Mouse (Mus musculus) regulatory T cell (primary cell): ENCODE data around the gene Cyb561d1.

Experiments used
- in situ Hi-C: fragments of 300-600 bp; cut with MboI, MseI; formaldehyde crosslinking; loops from one replicate; pipeline ENCODE4 v1.15.1; 2025; ENCODE audit warnings: high pct_unique_total_duplicates

The Cyb561d1 gene

GRCm38 (mm10) chr3:108203621-108204325, 2.8 kb upstream of the Cyb561d1 start:
- in situ Hi-C loops: no loop called here

DNA sequence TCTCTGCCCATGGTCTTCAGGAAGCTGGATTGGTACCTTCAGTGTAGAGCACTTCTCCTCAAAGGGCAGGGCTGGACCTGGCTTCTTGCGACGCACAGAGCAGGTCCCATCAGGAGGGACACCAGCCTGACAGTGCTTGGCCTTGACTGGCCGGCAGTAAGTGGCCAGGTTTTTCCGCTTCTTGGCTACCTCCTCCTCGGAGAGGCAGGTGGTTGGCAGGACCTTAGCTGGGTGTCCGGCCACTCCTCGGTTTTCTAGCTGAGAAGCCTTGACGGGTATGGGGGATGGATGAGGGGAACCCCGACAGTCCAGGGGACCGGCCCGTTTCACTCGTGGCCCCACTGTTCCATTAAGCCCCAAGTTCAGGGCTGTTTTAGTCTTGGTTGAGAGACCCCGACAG, 2.2 kb upstream of the Cyb561d1 start:
- in situ Hi-C loops: no loop called here

- in situ Hi-C loops: no loop called here
These were observed 1.5 kb upstream of the Cyb561d1 start for GRCm38 (mm10) chr3:108202506-108202905.

- in situ Hi-C loops: no loop called here
These were observed 1.8 kb downstream of the Cyb561d1 start for GRCm38 (mm10) chr3:108199231-108199630.

DNA sequence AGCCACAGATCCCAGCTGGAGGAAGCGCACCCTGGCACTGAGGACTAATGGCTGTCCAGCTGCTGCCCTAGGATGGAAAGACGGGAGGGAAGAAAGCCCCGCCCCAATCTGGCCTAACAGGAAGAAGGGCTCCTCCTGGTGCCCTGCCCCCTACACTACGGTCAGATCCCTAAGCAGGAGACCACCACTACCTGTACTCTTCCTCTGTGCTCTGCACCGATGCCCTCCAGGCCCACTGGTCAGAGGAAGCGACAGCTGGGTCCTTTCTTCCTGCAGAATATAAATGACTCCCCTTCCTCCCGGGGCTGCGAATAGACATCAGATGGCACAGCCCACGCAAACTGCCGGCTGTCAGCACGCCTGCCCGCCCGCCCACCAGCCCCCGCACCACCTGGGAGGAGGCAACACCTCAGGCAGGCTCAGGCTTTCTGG, 3.9 kb downstream of the Cyb561d1 start:
- in situ Hi-C loops: no loop called here

DNA sequence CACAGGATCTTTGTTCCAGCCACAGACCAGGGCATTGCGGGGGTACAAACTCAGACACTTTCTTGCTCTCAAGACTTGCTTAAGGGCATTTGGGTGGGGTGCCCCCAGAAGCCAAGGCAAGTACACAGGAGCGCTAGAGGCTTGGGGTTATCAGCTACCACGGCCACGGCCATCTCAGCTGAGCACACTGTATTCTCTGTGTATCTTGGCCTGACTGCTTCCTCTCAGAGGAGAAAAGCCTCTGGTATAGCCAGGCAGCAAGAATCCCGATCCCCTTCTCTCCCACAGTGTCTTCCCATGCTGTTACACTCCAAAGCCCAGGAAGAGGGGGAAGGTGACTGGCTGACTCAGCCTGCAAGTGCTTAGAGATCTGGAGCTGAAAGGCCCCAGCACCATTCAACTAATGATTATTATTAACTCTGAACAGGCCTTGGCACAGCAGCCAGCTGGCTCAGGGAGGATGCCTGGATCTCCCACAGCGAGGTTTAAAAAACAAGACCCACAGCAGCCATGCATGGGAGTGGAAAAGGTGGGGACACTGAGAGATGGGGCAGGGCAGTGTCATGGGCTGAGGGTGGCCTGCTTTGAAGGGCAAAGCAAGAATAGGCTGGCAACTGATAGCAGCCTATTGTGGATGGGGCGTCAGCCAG, 4.9 kb downstream of the Cyb561d1 start:
- in situ Hi-C loops: no loop called here

DNA sequence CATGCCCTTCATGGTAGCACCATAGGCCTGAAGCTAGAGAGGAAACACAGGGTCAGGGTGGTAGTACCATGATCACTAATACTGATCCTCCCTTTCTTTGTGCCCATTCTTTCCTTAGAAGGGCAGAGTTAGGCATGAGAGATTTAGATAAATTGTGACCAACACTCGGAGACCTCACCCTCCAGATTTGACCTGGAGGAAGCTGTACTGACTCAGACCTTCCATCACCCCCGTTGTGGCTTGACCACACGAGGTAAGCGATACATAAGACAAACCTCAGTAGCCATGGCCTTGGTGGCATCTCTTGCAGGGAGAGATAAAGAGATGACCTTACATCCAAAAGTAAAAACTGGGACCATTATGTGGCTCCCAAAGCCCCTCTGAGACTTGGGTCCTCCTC, 5.7 kb downstream of the Cyb561d1 start:
- in situ Hi-C loops: no loop called here

DNA sequence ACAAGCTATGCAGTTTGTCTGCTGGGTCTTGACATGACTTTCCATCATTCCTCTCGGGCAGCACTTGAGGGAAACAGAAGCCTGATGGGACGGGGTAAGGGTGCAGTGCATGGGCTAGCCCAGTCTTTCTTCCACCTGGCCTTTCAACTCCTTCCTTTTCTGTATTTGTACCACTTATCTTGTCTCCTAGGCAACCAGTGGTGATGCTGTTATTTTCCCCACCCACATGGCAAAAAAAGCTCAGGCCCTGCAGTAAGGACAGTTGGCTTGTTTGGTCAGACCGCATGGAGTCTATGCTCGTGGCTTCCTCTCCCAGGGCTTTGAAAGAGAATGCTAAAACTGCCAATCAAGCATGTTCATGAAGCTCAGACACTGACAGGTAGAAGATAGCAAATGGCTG, 7.3 kb downstream of the Cyb561d1 start:
- in situ Hi-C loops: no loop called here

DNA sequence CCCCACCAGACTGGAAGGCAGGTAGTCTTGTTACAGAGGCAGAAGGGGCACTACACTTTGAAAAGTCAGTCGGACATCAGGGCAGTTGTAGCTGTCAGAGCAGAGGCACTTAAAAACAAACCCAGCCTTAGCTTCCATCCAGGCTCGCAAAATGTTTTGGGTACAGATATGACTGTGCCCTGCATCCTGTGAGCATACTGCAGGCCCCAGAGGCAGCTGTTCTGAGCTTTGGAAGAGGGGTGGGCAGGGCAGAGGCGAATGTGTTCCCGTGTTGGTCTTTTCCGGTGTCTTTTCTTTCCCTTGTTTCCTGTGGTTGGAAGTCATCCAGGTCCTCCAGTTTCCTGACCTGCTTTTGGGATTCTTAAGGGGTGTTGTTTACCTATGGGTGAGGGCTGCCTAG, 11.1 kb downstream of the Cyb561d1 start:
- in situ Hi-C loops: no loop called here

DNA sequence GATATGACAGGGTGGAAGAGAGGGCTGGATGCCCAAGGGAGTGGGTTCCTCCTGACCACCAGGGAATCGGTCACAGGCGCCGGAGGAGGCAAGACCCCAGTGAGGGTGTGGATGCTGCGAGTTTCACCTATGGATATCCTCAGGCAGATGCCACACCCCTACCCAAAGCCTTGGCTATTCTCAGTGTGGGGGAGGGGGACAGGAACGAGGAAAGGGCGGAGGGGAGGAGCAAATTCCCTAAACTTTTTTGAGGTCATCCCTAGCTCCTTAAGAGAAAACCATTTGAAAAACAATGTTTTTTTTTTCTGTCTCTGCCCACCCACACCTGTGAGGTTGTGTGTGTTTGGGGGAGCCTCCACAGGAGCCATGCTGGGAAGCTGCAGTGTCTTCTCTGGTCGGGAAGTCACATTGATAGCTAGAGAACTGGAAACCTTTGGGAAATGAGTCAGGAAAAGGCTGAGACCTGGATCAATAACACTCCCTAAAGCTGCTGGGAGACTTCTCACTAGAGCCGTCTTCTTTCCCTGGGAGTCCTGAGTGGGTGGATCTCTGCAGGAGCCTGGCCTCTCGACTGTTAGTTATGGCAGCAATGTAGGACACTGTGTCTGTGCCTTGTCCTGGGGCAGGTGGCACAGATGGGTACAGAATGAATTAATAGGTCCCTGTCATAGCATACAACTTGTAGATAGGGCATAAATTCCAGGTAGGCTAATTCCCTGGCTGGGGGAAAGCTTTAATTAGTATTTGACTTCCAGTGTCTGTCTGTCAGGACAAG, 12.1 kb downstream of the Cyb561d1 start:
- in situ Hi-C loops: no loop called here

DNA sequence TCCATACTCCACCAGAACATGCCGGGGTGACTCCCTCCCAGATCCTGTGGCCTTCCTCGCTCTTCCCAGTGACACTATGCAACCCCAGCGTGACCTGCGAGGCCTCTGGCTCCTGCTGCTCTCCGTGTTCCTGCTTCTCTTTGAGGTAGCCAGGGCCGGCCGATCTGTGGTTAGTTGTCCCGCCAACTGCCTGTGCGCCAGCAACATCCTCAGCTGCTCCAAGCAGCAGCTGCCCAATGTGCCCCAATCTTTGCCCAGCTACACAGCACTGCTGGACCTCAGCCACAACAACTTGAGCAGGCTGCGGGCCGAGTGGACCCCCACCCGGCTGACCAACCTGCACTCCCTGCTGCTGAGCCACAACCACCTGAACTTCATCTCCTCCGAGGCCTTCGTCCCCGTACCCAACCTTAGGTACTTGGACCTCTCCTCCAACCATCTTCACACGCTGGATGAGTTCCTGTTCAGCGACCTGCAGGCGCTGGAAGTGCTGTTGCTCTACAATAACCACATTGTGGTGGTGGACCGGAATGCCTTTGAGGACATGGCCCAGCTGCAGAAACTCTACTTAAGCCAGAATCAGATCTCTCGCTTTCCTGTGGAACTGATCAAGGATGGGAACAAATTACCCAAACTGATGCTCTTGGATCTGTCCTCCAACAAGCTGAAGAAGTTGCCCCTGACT, 13.8 kb downstream of the Cyb561d1 start:
- in situ Hi-C loops: no loop called here

DNA sequence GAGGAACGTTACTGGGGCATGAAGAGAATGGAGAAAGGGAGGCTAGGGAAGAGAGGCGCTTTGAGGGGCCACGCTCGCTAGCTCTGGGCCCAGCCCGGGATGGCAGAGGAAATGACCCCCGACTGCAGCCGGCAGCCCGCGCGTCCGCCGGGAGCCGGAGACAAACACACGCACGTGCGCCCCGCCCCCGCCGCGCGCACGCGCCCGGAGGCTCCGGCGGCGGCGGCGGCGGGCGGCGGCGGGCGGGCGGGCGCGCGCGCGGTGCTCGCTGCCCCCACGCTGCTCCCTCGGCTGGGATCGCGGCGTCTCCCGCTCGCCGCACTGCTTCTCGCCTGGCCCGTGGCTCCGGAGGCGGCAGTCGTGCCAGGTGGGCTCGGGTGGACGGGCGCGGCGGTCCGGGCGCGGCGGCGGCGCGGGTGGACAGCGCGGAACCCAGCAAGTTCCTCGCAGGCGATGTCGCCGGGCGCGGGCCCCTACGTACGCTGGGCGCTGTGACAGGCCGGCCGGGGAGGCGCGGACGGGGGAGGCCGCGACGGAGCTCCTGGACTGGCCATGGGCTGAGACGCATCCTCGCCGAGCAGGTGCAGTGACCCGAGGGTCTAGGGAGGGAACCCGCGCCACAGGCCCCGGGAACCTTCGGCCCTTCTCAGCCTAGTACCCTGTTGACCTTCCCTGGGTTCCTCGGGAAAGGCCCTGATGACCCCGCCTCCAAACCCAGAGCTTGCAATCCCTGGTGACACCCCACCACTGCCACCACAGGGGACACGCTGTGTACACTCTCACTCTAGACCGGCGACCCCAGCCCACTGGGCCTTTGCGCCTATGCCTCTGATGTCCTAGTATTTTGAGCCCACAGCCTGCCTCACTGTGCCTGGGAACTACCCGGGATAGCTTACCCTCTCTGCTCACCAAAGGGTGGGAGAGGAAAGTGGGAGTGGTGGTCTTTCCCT, 14.6 kb downstream of the Cyb561d1 start, which contains the start of gene Amigo1:
Gene Amigo1 (plus strand): TSS at position 238 of the 950 bp plus-strand sequence.
- in situ Hi-C loops: no loop called here

DNA sequence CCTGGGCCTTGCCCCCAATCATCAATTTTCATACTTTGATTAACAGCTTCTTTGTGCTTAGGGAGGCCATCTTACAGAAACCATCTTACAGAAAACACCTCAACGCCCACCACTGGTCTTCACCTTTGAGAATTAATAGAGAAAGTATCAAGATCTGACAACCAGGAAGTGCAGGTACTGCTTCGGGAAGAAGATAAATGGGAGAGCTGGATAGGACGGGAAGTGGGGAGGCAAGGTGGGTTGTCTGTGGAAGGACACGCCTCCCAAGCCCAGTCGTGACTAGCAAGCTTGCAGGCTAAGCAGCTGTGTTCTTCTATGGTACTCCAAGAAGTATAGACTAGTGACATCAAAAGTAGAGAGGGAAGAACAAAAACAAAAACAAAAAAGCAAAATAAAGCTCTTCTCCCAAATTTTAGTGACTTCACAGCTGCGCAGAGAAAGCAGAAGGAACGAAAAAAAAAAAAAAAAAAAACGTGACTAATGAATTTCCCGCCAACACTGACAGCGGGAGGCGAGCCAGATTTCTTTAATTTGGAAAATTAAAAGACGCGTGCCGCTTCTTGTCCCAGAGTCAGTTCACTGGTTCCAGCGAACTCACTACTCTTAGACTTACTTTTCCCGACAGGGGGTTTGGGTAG, 15.4 kb downstream of the Cyb561d1 start:
- in situ Hi-C loops: no loop called here

GRCm38 (mm10) chr3:108184742-108185141, 16.3 kb downstream of the Cyb561d1 start:
- in situ Hi-C loops: no loop called here

DNA sequence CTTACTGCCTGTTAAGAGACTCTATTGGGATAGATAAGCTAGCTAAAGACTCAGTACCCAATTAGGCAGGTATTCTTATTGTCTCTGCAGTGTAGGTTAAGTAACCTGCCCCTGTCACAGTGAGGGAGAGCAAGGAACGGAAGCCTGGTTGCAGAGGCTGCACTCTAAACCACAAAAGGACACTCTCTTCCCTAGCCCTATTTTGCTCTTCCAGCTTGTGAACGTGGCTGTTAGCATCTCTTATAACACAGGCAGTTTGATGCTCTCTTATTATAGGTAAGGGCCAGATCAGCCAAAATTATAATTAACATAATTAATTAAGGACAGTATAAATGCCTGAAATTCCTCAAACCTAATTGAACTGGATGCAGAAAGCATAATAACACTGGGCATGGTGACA, 20.5 kb downstream of the Cyb561d1 start:
- in situ Hi-C loops: no loop called here

- in situ Hi-C loops: no loop called here
These were observed 22.0 kb downstream of the Cyb561d1 start for GRCm38 (mm10) chr3:108178756-108179715.

DNA sequence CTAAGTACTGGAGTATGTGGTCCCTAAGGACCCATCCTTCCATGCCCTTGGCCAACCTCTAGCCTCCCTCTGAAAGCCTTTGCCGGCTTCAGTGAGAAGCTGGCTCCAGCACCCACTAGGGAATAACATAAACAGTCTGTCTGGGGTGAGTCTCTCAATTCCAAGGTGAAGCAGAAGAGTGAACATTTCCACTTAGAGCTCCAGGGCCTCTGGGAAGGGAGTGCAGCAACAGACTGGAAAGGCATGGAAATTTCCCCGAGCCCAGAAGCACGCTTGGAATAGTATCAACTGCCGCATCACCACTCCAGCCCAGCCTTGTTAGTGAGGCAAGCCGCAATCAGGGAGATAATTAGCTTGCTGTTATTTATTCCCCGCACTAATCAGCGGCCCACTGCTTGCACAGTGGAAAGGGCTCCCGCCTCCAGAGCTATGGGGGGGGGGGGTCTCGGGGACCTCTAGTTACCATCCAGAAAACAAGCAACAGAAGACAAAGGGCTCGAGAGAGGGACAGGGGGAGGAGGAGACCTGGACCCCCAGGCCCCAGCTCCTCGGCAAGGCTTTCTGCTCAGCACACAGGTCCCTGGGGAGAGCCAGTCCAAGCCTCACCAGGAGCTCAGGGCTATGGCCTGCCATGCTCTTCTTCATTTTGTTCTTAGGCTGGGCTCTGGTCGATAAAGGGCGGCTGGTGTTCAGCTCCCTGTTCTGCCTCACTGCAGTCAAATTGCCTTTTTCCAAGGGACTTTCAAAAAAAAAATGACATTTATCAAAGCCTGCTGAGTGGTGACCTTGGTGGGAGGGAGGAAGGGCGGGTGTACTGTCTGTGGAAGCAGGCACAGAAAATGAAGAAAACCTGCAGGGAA, 26.1 kb downstream of the Cyb561d1 start:
- in situ Hi-C loops: no loop called here

DNA sequence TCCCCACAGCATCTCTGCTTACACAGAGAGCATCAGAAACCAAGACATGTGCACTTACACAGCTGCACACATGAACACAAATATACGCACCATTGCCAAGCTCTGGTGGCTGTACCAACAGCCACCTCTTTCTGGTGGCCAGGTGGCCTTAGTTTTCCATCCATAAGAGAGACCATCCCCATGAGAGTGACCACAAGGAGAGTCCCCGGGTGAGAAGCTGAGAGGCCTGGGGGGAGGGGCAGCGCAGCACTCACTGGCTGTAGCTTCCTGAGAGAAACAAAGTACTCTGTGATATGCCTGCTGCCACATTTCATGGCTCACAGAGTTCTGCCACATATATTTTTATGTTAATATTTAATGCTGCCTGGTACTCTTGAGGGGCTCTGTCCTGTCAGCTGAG, 31.8 kb downstream of the Cyb561d1 start:
- in situ Hi-C loops: loop anchor here (5.0 to 10.0 kb wide), 2 partner anchors 63 to 216 kb away; partner anchors contain the start of gene Psrc1
